Mouse (Mus musculus): ENCODE data around the gene Rsu1. TPM values are rescaled to one million over a fixed set of nuclear protein-coding genes. Genes with fewer than 3 reads are reported as not detected.

The Rsu1 gene
- total RNA-seq (2021) (10 to 100 TPM; 39.9 to 47.1 TPM), polyA plus RNA-seq (2012; rRNA removed) (51.7 and 91.3 TPM in 2 replicates)
- long read RNA-seq, transcript Rsu1-201 (9 exons, 1,546 nt), result major isoform, 44 of 51 reads
- long read RNA-seq, partial matches to known transcripts, result 3 of 51 reads
- long read RNA-seq, other reads (novel, unspliced or antisense), result 4 of 51 reads

GRCm38 (mm10) chr2:13271165-13271957, at the start of gene Rsu1:
TSS of gene Rsu1 (minus strand) at chr2:13271415.
- H3K4me1 ChIP-seq (ENCODE audit: control insufficient read depth, insufficient read depth, low read length), result peaks cover 10% of the 10 kb centered on the region
- under 1% methylated on average over 37 of the region's 37 CpGs for WGBS
- H3K36me3 ChIP-seq (ENCODE audit: control insufficient read depth, insufficient read depth, low read length), result peaks cover 13% of the 10 kb centered on the region
- no peak for TF ChIP-seq CTCF (IDR thresholded peaks at IDR 0.05)
- TF ChIP-seq POLR2A (IDR thresholded peaks at IDR 0.05; ENCODE audit: insufficient read depth, low read depth, low read length), result peak; percentile 92
- peak; percentile 58 for TF ChIP-seq EP300 (IDR thresholded peaks at IDR 0.05; ENCODE audit: insufficient read depth, low read depth, low read length)
- H3K4me3 ChIP-seq, result peak within 1 kb of the TSS; percentile 84
- peak; percentile 92 to 98 for DNase-seq
- H3K79me2 ChIP-seq (replicated peaks; ENCODE audit: control insufficient read depth, insufficient read depth, low read length), result peaks cover 2% of the 10 kb centered on the region
- H3K27me3 ChIP-seq (ENCODE audit: control insufficient read depth, insufficient read depth, low read length), result no peaks in the 10 kb centered on the region
- intact Hi-C loops (cut with DNase I), result loop anchor here (1.0 to 10.0 kb wide), 4 partner anchors 303 to 1783 kb away; partner anchors contain the start of genes Hacd1 and Nsun6
- peak within 1 kb of the TSS; percentile 88 for H3K27ac ChIP-seq
- H3K9ac ChIP-seq (ENCODE audit: low read depth, low read length), result peak within 1 kb of the TSS; percentile 77

DNA sequence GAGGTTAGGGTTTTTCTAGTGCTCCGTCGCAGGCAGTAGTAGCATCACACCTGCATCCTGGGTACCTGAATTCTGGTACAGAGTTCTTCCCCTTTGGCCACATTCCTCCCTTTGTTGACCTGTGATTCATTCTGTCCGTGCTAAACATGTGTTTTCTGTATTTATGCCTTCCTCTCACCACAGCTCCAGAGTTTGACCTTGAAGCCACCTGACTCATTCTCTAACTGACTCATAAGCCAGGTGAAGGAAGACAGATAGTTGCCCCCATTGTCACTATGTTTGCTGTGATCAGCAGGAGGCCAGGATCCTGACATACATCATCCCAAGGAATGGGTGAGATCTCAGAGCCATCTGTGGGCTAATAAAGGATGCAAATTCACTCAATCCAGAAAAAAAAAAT, 32.2 kb upstream of the Rsu1 start:
- intact Hi-C loops (cut with DNase I), result no loop called here
- Histone ChIP-seq H3K4me1 (ENCODE audit: control insufficient read depth, insufficient read depth, low read length) (peaks cover 1% of the 10 kb centered on the region; the same call in 1 of the 2 replicates), H3K27me3 (ENCODE audit: control insufficient read depth, insufficient read depth, low read length) (no peaks in the 10 kb centered on the region), H3K9ac (ENCODE audit: low read depth, low read length) (no peak overlapping the region), H3K27ac (no peak overlapping the region), H3K79me2 (replicated peaks; ENCODE audit: control insufficient read depth, insufficient read depth, low read length) (no peaks in the 10 kb centered on the region), H3K36me3 (ENCODE audit: control insufficient read depth, insufficient read depth, low read length) (no peaks in the 10 kb centered on the region), H3K4me3 (no peak overlapping the region)
- 72% methylated on average over 3 of the region's 3 CpGs for WGBS
- DNase-seq, result no peak
- no peak for TF ChIP-seq EP300 (IDR thresholded peaks at IDR 0.05; ENCODE audit: insufficient read depth, low read depth, low read length)
- no peak for TF ChIP-seq POLR2A (IDR thresholded peaks at IDR 0.05; ENCODE audit: insufficient read depth, low read depth, low read length)
- no peak for TF ChIP-seq CTCF (IDR thresholded peaks at IDR 0.05)

- H3K79me2 ChIP-seq (replicated peaks; ENCODE audit: control insufficient read depth, insufficient read depth, low read length), result no peaks in the 10 kb centered on the region
- intact Hi-C loops (cut with DNase I), result loop anchor here (2.0 to 5.0 kb wide), 2 partner anchors 223 to 298 kb away; no protein-coding TSS in a partner anchor
- no peak for DNase-seq
Measured at GRCm38 (mm10) chr2:13299031-13299430, 27.8 kb upstream of the Rsu1 start.

GRCm38 (mm10) chr2:13297733-13298132, 26.5 kb upstream of the Rsu1 start:
- TF ChIP-seq CTCF (IDR thresholded peaks at IDR 0.05) (no peak), POLR2A (IDR thresholded peaks at IDR 0.05; ENCODE audit: insufficient read depth, low read depth, low read length) (no peak), EP300 (IDR thresholded peaks at IDR 0.05; ENCODE audit: insufficient read depth, low read depth, low read length) (no peak)
- H3K27me3 ChIP-seq (ENCODE audit: control insufficient read depth, insufficient read depth, low read length), result no peaks in the 10 kb centered on the region
- DNase-seq, result no peak
- no peaks in the 10 kb centered on the region for H3K79me2 ChIP-seq (replicated peaks; ENCODE audit: control insufficient read depth, insufficient read depth, low read length)
- H3K27ac ChIP-seq, result no peak overlapping the region
- peaks cover 1% of the 10 kb centered on the region; the same call in 1 of the 2 replicates for H3K4me1 ChIP-seq (ENCODE audit: control insufficient read depth, insufficient read depth, low read length)
- no peaks in the 10 kb centered on the region for H3K36me3 ChIP-seq (ENCODE audit: control insufficient read depth, insufficient read depth, low read length)
- WGBS, result 39% methylated on average over 5 of the region's 5 CpGs
- no peak overlapping the region for H3K9ac ChIP-seq (ENCODE audit: low read depth, low read length)
- intact Hi-C loops (cut with DNase I), result loop anchor here (2.0 to 5.0 kb wide), 2 partner anchors 225 to 299 kb away; no protein-coding TSS in a partner anchor
- H3K4me3 ChIP-seq, result no peak overlapping the region

More at GRCm38 (mm10) chr2:13299031-13299430, 27.8 kb upstream of the Rsu1 start:
- H3K4me3 ChIP-seq, result no peak overlapping the region
- no peaks in the 10 kb centered on the region for H3K36me3 ChIP-seq (ENCODE audit: control insufficient read depth, insufficient read depth, low read length)
- H3K27me3 ChIP-seq (ENCODE audit: control insufficient read depth, insufficient read depth, low read length), result no peaks in the 10 kb centered on the region
- H3K27ac ChIP-seq, result no peak overlapping the region
- 19% methylated on average over 3 of the region's 3 CpGs for WGBS
- H3K4me1 ChIP-seq (ENCODE audit: control insufficient read depth, insufficient read depth, low read length), result peaks cover 1% of the 10 kb centered on the region; the same call in 1 of the 2 replicates
- TF ChIP-seq POLR2A (IDR thresholded peaks at IDR 0.05; ENCODE audit: insufficient read depth, low read depth, low read length), result no peak
- peak; percentile 74 for TF ChIP-seq CTCF (IDR thresholded peaks at IDR 0.05)
- H3K9ac ChIP-seq (ENCODE audit: low read depth, low read length), result no peak overlapping the region

- Histone ChIP-seq H3K4me3 (no peak overlapping the region), H3K27me3 (ENCODE audit: control insufficient read depth, insufficient read depth, low read length) (no peaks in the 10 kb centered on the region), H3K4me1 (ENCODE audit: control insufficient read depth, insufficient read depth, low read length) (no peaks in the 10 kb centered on the region), H3K36me3 (ENCODE audit: control insufficient read depth, insufficient read depth, low read length) (no peaks in the 10 kb centered on the region), H3K79me2 (replicated peaks; ENCODE audit: control insufficient read depth, insufficient read depth, low read length) (no peaks in the 10 kb centered on the region), H3K9ac (ENCODE audit: low read depth, low read length) (no peak overlapping the region), H3K27ac (no peak overlapping the region)
- intact Hi-C loops (cut with DNase I), result loop anchor here (1.0 to 5.0 kb wide), 3 partner anchors 77 to 307 kb away; no protein-coding TSS in a partner anchor
- DNase-seq, result no peak
- TF ChIP-seq CTCF (IDR thresholded peaks at IDR 0.05) (peak; percentile 85), POLR2A (IDR thresholded peaks at IDR 0.05; ENCODE audit: insufficient read depth, low read depth, low read length) (no peak)
- 0% methylated on average over 1 of the region's 1 CpGs for WGBS
Measured at GRCm38 (mm10) chr2:13290661-13291060, 19.4 kb upstream of the Rsu1 start.

GRCm38 (mm10) chr2:13290070-13290469, 18.9 kb upstream of the Rsu1 start:
- Histone ChIP-seq H3K9ac (ENCODE audit: low read depth, low read length) (no peak overlapping the region), H3K4me1 (ENCODE audit: control insufficient read depth, insufficient read depth, low read length) (no peaks in the 10 kb centered on the region), H3K27me3 (ENCODE audit: control insufficient read depth, insufficient read depth, low read length) (no peaks in the 10 kb centered on the region), H3K4me3 (no peak overlapping the region), H3K36me3 (ENCODE audit: control insufficient read depth, insufficient read depth, low read length) (no peaks in the 10 kb centered on the region), H3K27ac (no peak overlapping the region), H3K79me2 (replicated peaks; ENCODE audit: control insufficient read depth, insufficient read depth, low read length) (no peaks in the 10 kb centered on the region)
- DNase-seq, result no peak
- intact Hi-C loops (cut with DNase I), result loop anchor here (1.0 to 5.0 kb wide), 3 partner anchors 77 to 307 kb away; no protein-coding TSS in a partner anchor
- 81% methylated on average over 3 of the region's 3 CpGs for WGBS
- TF ChIP-seq EP300 (IDR thresholded peaks at IDR 0.05; ENCODE audit: insufficient read depth, low read depth, low read length) (no peak), POLR2A (IDR thresholded peaks at IDR 0.05; ENCODE audit: insufficient read depth, low read depth, low read length) (no peak), CTCF (IDR thresholded peaks at IDR 0.05) (no peak)
